Mouse (Mus musculus): ENCODE measurements around the gene Gm20662.

The Gm20662 gene

DNA sequence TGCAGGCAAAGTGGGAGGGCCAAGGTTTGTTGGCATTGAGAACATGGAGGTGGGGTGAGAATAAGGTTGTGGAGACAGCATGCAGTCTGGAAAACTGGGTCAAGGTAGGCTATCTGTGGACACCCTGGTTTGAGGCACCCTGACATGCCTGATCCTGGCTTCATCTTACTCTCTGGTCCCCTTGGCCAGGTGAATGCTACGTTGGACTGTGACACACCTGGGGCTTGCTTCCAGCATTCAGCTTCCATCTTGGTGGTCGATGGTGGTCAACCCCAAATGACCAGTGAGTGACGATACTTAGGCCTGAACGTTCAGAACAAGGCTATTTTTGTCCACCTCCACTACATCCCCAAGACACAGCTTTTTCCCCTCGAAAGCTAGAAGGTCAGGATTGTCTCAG, at the start of gene Gm20662:
Gene Gm20662 (plus strand): TSS at position 301 of the 400 bp plus-strand sequence.
- ChIA-PET CTCF (interaction anchor here in 1 of 4 experiments (0.6 to 0.7 kb wide), 2 partner anchors 17 to 392 kb away, joined by 3 read pairs; no protein-coding TSS in a partner anchor), POLR2A (interaction anchor here in 3 of 4 experiments (0.6 to 1.9 kb wide), 5 partner anchors 10 to 100 kb away, joined by 4 to 7 read pairs (median 5); partner anchors contain the start of genes Inka1 (in 2 of the 3), Amigo3 (in 1 of the 3) and Gmppb (in 1 of the 3))

- POLR2A ChIA-PET = interaction anchor here in 3 of 4 experiments (0.6 to 3.1 kb wide), 11 partner anchors 7 to 299 kb away, joined by 3 to 10 read pairs (median 3); no protein-coding TSS in a partner anchor
- CTCF ChIA-PET = interaction anchor here in 2 of 4 experiments (0.5 to 1.7 kb wide), 6 partner anchors 11 to 148 kb away, joined by 3 to 9 read pairs (median 4); no protein-coding TSS in a partner anchor
These were observed 48.6 kb upstream of the Gm20662 start for GRCm38 (mm10) chr9:107947241-107948194.

DNA sequence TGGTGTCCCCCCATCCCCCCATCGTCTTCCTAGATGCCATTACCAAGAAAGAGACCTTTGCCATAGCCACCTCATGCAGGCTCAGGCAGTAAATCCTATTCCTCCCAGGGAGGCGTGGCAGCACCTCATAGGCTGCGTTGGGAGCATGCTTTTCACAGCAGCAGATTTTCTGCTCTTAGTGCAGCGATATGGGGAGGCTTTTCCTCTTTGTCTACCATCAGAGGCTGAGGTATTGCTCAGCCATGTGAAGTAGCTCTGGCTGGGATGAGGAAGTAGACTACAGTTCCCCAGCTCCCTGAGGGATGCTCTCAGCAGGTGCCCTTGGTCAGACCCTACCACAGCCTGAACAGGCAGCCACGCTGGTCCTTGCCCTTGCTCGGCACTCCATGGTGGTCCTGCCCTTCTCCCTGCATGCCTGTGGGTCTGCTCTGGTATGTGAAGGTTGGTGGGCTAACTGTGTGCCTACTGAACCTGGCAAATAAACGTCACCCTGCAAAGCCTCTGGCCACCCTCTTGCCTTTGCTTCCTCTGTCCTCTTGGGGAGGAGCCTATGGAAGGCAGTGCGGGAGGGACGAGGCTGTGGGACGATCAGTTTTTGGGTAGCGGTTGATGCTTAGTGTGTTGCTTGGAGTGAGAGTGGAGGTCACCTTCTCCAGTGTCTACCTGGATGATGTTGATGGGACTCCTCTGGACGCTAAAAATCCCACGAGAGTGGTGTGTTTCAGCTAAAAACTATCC, 46.8 kb upstream of the Gm20662 start:
- CTCF ChIA-PET = interaction anchor here in 3 of 4 experiments (0.6 to 1.7 kb wide), 4 partner anchors 12 to 234 kb away, joined by 3 to 7 read pairs (median 4); no protein-coding TSS in a partner anchor

DNA sequence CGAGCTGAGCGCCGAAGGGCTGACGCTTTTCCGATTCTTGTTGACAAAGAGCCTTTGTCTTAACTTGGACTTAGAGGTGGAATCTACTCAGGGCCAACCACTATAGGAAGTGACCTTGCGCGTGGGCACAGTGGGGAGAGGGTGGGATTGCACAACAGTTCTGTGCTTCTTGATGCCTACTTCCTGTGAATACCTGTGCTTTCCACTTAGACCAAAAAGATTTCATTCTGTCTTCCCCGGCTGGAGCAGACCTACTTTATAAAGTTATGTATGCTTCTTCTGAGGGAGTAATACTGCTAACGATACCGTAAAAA, 46.3 kb upstream of the Gm20662 start, which contains the start of gene Traip:
Gene Traip (plus strand): TSS at position 215 of the 314 bp plus-strand sequence.
- POLR2A ChIA-PET = interaction anchor here in 2 of 4 experiments (0.8 to 3.4 kb wide), 18 partner anchors 10 to 144 kb away, joined by 3 to 46 read pairs (median 4); partner anchors contain the start of genes Apeh (in 1 of the 2), Inka1 (in 1 of the 2), Ip6k1 (in 1 of the 2) and Mon1a (in 1 of the 2)
- CTCF ChIA-PET = interaction anchor here in 3 of 4 experiments (0.6 to 3.5 kb wide), 7 partner anchors 11 to 95 kb away, joined by 3 to 25 read pairs (median 4); partner anchors contain the start of gene Inka1 (in 1 of the 3)

More for the DNA sequence above, 46.8 kb upstream of the Gm20662 start:
- POLR2A ChIA-PET = interaction anchor here in 2 of 4 experiments (1.0 to 3.4 kb wide), 12 partner anchors 9 to 52 kb away, joined by 3 to 46 read pairs (median 6); partner anchors contain the start of genes Inka1 (in 1 of the 2) and Ip6k1 (in 1 of the 2)

DNA sequence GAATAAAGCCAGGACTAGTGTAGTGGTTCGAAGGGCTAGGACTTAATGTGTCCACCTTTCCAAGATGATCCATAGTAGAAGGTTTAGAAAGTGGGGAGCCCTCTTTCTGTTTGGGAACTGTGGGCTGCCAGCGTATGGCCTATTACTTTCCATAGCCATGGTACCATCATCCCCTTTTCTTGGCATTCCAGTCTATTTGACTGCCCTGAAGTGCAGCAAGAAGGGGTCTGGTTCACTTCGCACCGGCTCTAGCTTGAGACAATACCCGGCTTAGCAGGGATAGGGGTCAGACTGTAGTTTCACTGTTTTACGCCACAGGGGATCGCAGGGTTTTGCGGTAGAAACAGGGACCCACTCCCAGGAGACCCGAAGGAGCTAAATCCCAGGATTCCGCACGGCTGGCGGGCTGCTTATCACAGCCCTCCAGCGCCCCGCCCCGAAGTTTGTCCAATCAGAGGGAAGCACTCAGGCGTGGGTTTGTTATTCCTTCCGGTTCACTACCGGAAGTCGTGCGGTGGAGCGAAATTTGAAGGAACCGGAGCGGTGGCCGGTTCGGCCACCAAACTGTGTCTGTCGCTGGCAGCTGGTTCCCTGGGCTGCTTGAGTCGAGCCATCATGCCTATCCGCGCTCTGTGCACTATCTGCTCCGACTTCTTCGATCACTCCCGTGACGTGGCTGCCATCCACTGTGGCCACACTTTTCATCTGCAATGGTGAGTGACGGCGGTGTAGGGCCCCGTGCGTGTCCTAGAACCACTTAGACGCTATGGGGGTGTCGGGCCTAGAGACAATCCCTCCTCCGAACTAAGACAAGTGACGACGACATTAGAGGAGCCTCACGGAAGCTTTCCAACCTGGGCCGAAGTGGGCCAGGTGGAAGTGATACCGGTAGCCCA, 45.4 kb upstream of the Gm20662 start:
- ChIA-PET CTCF (interaction anchor here (0.6 to 3.5 kb wide), 16 partner anchors 10 to 325 kb away, joined by 3 to 25 read pairs (median 4); partner anchors contain the start of genes Amigo3 (in 1 of the 4), Inka1 (in 1 of the 4) and Mst1r (in 1 of the 4)), POLR2A (interaction anchor here (0.5 to 3.4 kb wide), 57 partner anchors 8 to 681 kb away, joined by 3 to 46 read pairs (median 4); partner anchors contain the start of genes Camkv (in 2 of the 4), Dag1 (in 2 of the 4), Inka1 (in 2 of the 4) and Ip6k1 (in 2 of the 4))

DNA sequence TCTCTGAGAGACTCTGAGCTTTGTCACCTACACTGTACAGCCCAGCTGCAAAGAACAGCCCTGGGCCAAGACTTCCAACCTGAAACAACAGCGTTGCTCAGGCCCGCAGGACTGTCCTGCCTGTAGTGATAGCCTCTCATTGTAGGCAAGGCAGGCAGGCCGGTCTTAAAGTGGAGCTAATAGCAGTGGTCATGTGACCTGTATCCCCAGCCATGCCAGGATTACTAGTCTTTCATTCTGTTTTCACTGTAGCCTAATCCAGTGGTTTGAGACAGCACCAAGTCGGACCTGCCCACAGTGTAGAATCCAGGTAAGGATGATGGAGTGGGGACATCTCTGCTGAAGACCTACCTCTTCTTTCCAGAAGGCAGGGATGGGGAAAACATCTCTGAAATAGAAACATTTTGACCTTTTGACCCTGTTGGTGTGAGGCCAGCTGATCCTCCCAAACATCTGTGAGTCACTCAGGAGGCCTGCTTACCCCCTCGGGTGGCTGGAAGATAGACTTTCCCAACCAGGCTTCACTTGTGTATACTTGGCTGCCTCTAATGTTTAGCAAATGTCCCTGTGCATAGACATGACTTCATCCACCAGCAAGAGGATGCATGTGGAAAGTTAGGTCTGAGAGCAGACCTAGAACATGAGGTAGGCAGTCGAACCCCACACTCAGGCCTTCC, 40.4 kb upstream of the Gm20662 start:
- CTCF ChIA-PET = interaction anchor here in 2 of 4 experiments (0.8 to 1.2 kb wide), 5 partner anchors 8 to 310 kb away, joined by 3 to 5 read pairs (median 3); partner anchors contain the start of gene Mon1a (in 1 of the 2)
- POLR2A ChIA-PET = interaction anchor here in 2 of 4 experiments (1.0 to 2.0 kb wide), 6 partner anchors 25 to 51 kb away, joined by 3 to 4 read pairs (median 4); partner anchors contain the start of genes Mst1r (in 2 of the 2) and Ip6k1 (in 1 of the 2)

GRCm38 (mm10) chr9:107957141-107957540, 39.0 kb upstream of the Gm20662 start:
- POLR2A ChIA-PET = interaction anchor here (0.6 to 2.6 kb wide), 19 partner anchors 10 to 201 kb away, joined by 3 to 10 read pairs (median 4); partner anchors contain the start of genes Ip6k1 (in 2 of the 4), Gm20661 (in 1 of the 4), Gmppb (in 1 of the 4) and Inka1 (in 1 of the 4)
- CTCF ChIA-PET = interaction anchor here in 3 of 4 experiments (0.7 to 1.5 kb wide), 5 partner anchors 15 to 56 kb away, joined by 3 to 6 read pairs (median 4); partner anchors contain the start of gene Inka1 (in 1 of the 3)

- ChIA-PET POLR2A (interaction anchor here in 2 of 4 experiments (1.0 to 5.6 kb wide), 8 partner anchors 8 to 94 kb away, joined by 3 to 46 read pairs (median 27); partner anchors contain the start of genes Amigo3 (in 1 of the 2), Mst1r (in 1 of the 2) and Traip (in 1 of the 2)), CTCF (interaction anchor here in 3 of 4 experiments (2.5 to 5.3 kb wide), 6 partner anchors 11 to 96 kb away, joined by 10 to 57 read pairs (median 16); partner anchors contain the start of gene Amigo3 (in 1 of the 3))
These were observed 36.3 kb upstream of the Gm20662 start for GRCm38 (mm10) chr9:107959896-107960295.

DNA sequence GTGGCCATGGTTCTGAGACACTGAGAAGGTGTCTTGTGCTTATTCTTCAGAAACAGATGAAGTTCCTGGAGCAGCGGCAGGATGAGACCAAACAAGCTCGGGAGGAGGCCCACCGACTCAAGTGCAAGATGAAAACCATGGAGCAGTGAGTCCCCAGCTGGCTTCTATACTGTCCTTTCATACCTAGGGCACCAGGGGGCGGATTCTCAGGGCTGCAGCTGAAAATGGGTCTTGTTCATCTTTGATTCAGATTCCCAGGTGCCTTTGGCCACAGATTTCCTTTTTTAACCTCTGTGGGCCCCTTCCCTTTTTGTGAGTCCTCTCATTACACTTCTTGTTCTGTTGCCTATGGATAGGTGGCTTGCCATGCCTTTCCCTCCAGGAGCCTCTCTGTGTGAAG, 35.2 kb upstream of the Gm20662 start:
- ChIA-PET CTCF (interaction anchor here (0.8 to 5.3 kb wide), 60 partner anchors 9 to 323 kb away, joined by 3 to 88 read pairs (median 5); partner anchors contain the start of genes Inka1 (in 3 of the 4), Traip (in 3 of the 4), Amigo3 (in 2 of the 4) and Gm20661 (in 2 of the 4)), POLR2A (interaction anchor here in 3 of 4 experiments (0.5 to 5.6 kb wide), 48 partner anchors 9 to 495 kb away, joined by 3 to 46 read pairs (median 4); partner anchors contain the start of genes Inka1 (in 3 of the 3), Ip6k1 (in 3 of the 3), Amigo3 (in 2 of the 3) and Camkv (in 2 of the 3))

DNA sequence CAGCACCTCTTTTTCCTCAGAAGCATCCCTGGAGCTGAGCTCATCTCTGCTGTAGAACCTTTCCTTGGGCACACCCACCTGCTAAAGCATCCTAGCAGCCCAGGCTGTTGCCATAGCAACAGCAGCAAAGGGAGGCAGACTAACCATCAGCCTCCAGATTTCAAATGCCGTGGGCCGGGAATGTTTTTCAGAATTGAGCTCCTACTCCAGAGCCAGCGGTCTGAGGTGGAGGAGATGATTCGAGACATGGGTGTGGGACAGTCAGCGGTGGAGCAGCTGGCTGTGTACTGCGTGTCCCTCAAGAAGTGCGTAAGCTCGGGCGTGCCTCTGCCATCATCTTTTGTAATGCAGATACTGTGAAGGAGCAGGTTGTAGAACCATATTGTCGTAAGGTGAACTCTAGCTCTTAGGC, 34.8 kb upstream of the Gm20662 start:
- POLR2A ChIA-PET = interaction anchor here in 3 of 4 experiments (0.6 to 5.6 kb wide), 56 partner anchors 10 to 384 kb away, joined by 3 to 46 read pairs (median 4); partner anchors contain the start of genes Inka1 (in 3 of the 3), Ip6k1 (in 3 of the 3), Amigo3 (in 2 of the 3) and Camkv (in 2 of the 3)
- CTCF ChIA-PET = interaction anchor here (0.5 to 5.3 kb wide), 79 partner anchors 9 to 1072 kb away, joined by 3 to 88 read pairs (median 4); partner anchors contain the start of genes Amigo3 (in 3 of the 4), Inka1 (in 3 of the 4), Mst1r (in 3 of the 4) and Traip (in 3 of the 4)

DNA sequence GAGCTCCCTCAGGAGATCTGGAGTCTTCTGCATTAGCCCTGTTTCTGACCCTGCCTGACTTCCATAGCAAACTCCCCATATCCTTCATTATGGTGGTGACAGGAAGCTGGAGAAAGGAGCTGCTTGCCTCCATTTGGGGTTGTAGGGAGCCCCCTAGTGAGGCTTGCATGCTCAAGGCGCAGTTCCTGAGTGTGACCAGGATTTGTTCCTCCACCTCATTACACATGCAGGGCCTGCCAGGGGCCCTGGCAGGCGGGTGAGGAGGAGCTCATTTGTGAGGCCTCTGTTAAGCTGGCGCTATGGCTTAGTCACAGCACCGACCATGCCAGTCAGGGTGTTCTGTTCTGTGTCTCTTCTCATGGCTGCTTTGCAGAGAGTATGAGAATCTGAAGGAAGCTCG, 34.3 kb upstream of the Gm20662 start:
- CTCF ChIA-PET = interaction anchor here (0.5 to 5.3 kb wide), 79 partner anchors 8 to 1072 kb away, joined by 3 to 88 read pairs (median 4); partner anchors contain the start of genes Amigo3 (in 3 of the 4), Mst1r (in 3 of the 4), Traip (in 3 of the 4) and Gm20661 (in 2 of the 4)
- POLR2A ChIA-PET = interaction anchor here in 3 of 4 experiments (0.6 to 5.6 kb wide), 56 partner anchors 10 to 384 kb away, joined by 3 to 46 read pairs (median 4); partner anchors contain the start of genes Amigo3 (in 3 of the 3), Inka1 (in 3 of the 3), Ip6k1 (in 3 of the 3) and Cdhr4 (in 2 of the 3)

GRCm38 (mm10) chr9:107962916-107963315, 33.2 kb upstream of the Gm20662 start:
- POLR2A ChIA-PET = interaction anchor here (0.6 to 5.6 kb wide), 20 partner anchors 9 to 117 kb away, joined by 3 to 46 read pairs (median 6); partner anchors contain the start of genes Amigo3 (in 2 of the 4), Inka1 (in 2 of the 4), Ip6k1 (in 2 of the 4) and Mst1r (in 1 of the 4)
- CTCF ChIA-PET = interaction anchor here (0.6 to 5.3 kb wide), 18 partner anchors 9 to 166 kb away, joined by 3 to 88 read pairs (median 7); partner anchors contain the start of genes Amigo3 (in 1 of the 4), Inka1 (in 1 of the 4) and Mst1r (in 1 of the 4)

DNA sequence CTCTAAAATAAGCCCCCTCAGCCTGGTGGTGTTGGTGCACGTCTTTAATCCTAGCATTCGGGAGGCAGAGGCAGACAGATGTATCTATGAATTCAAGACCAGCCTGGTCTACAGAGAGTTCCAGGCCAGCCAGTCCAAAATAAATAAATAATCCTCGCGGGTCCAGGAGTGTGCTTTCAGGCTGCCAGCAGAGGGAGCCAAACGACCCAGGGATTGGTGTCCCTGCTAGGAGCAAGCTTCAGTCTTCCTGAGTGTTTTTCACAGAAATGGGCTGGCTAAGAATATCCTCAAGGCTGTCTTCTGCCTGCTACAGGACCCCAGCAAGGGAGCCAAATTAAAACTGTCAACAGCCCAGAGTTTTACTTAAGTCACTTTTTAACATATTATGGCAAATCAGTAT, 32.4 kb upstream of the Gm20662 start:
- POLR2A ChIA-PET = interaction anchor here in 3 of 4 experiments (0.6 to 5.6 kb wide), 21 partner anchors 8 to 681 kb away, joined by 3 to 46 read pairs (median 4); partner anchors contain the start of genes Amigo3 (in 2 of the 3), Inka1 (in 2 of the 3), Traip (in 2 of the 3) and Gm20661 (in 1 of the 3)
- CTCF ChIA-PET = interaction anchor here (0.5 to 5.3 kb wide), 50 partner anchors 8 to 1149 kb away, joined by 3 to 88 read pairs (median 4); partner anchors contain the start of genes Inka1 (in 4 of the 4), Amigo3 (in 2 of the 4), Cdhr4 (in 1 of the 4) and Gm20661 (in 1 of the 4)

DNA sequence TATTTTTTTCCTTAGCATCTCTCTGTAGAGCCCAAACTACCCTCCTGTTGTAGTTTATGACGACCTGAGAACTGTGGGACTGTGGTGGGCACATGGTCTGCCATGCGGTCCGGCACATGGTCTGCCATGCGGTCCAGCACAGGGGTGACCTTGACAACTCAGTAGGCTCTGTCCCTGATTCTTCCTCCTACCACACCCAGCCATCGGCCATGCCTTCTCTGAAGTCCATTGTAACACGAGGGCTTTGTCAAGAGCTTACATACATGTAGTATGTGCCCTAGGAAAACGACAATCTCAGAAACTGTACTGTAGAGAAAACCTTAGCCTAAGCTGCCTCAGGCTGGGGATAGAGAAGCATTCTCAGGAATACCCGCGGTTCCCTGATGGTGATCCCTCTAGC, 31.5 kb upstream of the Gm20662 start:
- CTCF ChIA-PET = interaction anchor here in 3 of 4 experiments (1.2 to 5.3 kb wide), 9 partner anchors 21 to 246 kb away, joined by 4 to 88 read pairs (median 7); partner anchors contain the start of genes Inka1 (in 1 of the 3) and Mst1r (in 1 of the 3)

More for the DNA sequence above, 31.5 kb upstream of the Gm20662 start:
- POLR2A ChIA-PET = interaction anchor here in 3 of 4 experiments (0.6 to 4.7 kb wide), 11 partner anchors 13 to 131 kb away, joined by 3 to 46 read pairs (median 4); partner anchors contain the start of genes Inka1 (in 3 of the 3), Amigo3 (in 2 of the 3), Gmppb (in 1 of the 3) and Traip (in 1 of the 3)

Data from embryonic stem cell, embryonic (primary cell).